Mouse (Mus musculus) neural tube, embryonic 11.5 days (tissue): ENCODE measurements around the gene Gstp1. TPM values are rescaled to one million over a fixed set of nuclear protein-coding genes. Genes with fewer than 3 reads are reported as not detected.

Experiments
- ATAC-seq: fragments of 200-750 bp; cut with Nextera tagmentation; 2 replicates; pipeline ENCODE4 v1.8.0; 2017; ENCODE audit warnings: moderate number of reproducible peaks, mild to moderate bottlenecking, moderate TSS enrichment, moderate library complexity; ENCODE audit not compliant: insufficient read depth, low FRiP score, low TSS enrichment
- DNase-seq: peaks from one replicate; pipeline ENCODE4 v3.0.0-alpha.2; 2015; ENCODE audit warnings: low spot score
- H3K27ac ChIP-seq: fragments of 300-500 bp; sonication (generic); 2 replicates; pipeline ENCODE4 v1.5.1; 2014; ENCODE audit warnings: low read depth, mild to moderate bottlenecking, low read length
- H3K27me3 ChIP-seq: fragments of 300-500 bp; sonication (generic); 2 replicates; pipeline ENCODE4 v1.6.1; 2014; ENCODE audit warnings: mild to moderate bottlenecking, low read length, mixed read lengths; ENCODE audit not compliant: control insufficient read depth, insufficient read depth
- H3K36me3 ChIP-seq: fragments of 300-500 bp; sonication (generic); 2 replicates; pipeline ENCODE4 v1.6.1; 2014; ENCODE audit warnings: mild to moderate bottlenecking, low read length, moderate library complexity, mixed read lengths; ENCODE audit not compliant: control insufficient read depth, insufficient read depth
- H3K4me1 ChIP-seq: fragments of 300-500 bp; sonication (generic); 2 replicates; pipeline ENCODE4 v1.6.1; 2014; ENCODE audit warnings: low read length, mixed read lengths; ENCODE audit not compliant: control insufficient read depth, insufficient read depth
- H3K4me2 ChIP-seq: fragments of 300-500 bp; sonication (generic); 2 replicates; pipeline ENCODE4 v1.6.1; 2014; ENCODE audit warnings: low read depth, mild to moderate bottlenecking, moderate library complexity
- H3K4me3 ChIP-seq: fragments of 300-500 bp; sonication (generic); 2 replicates; pipeline ENCODE4 v1.5.1; 2014; ENCODE audit warnings: low read depth, low read length
- H3K9ac ChIP-seq: fragments of 300-500 bp; sonication (generic); 2 replicates; pipeline ENCODE4 v1.6.1; 2014; ENCODE audit warnings: mild to moderate bottlenecking, low read length
- H3K9me3 ChIP-seq: fragments of 300-500 bp; sonication (generic); 2 replicates; pipeline ENCODE4 v1.6.1; 2016; ENCODE audit warnings: low read length; ENCODE audit not compliant: control insufficient read depth
- WGBS: fragments of 180-500 bp; shearing (Covaris S2); extraction: QIAGEN DNeasy Blood & Tissue Kit; methylation state at CpG from one replicate; pipeline ENCODE4 v1.1.7; 2014; 5-methylcytosine and 5-hydroxymethylcytosine counted together
- polyA plus RNA-seq: library from polyadenylated mRNA; unstranded; fragments of >200 nt; fragmentation: Nextera tagmentation; extraction: Ambion mirVana; gene quantifications from 2 replicates; pipeline ENCODE4 v1.2.1, GENCODE M21; 2014

The Gstp1 gene
- polyA plus RNA-seq, result 361 TPM in 2 replicates

DNA sequence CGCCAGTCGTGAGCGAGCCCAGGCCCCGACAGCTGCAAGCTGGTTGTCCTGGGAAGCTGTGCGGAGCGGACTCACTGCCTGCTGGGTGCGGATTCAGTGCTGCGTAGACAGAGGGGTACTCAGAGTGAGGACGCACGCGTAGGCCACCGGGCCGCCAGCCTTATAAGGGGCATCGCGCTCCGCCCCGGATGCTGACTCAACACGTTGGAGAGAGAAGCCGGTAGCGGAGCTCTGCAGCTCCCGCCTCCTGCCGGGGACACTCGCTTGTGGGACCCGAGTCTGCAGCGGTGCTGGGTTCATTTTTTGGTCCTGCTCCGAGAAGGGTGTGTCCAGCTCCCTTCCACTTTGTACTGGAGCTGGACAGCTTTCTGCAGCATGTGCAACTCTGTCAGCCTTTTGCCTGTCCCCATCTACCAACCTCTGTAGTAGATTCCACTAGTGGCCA lies at the start of gene Gstp1:
TSS of gene Gstp1 (minus strand) at position 198 of the 445 bp plus-strand sequence.
- ATAC-seq (peak; percentile 61), DNase-seq (peak; percentile 84)
- Histone ChIP-seq H3K9ac (peak within 1 kb of the TSS; percentile 74), H3K4me3 (peak within 1 kb of the TSS; percentile 51), H3K36me3 (no peaks in the 10 kb centered on the region), H3K4me1 (no peaks in the 10 kb centered on the region), H3K27ac (peak within 1 kb of the TSS; percentile 1; the same call in 1 of the 2 replicates), H3K27me3 (no peaks in the 10 kb centered on the region), H3K9me3 (no peaks in the 10 kb centered on the region), H3K4me2 (peak within 1 kb of the TSS; percentile 57)
- WGBS, result under 1% methylated on average over 26 of the region's 26 CpGs

DNA sequence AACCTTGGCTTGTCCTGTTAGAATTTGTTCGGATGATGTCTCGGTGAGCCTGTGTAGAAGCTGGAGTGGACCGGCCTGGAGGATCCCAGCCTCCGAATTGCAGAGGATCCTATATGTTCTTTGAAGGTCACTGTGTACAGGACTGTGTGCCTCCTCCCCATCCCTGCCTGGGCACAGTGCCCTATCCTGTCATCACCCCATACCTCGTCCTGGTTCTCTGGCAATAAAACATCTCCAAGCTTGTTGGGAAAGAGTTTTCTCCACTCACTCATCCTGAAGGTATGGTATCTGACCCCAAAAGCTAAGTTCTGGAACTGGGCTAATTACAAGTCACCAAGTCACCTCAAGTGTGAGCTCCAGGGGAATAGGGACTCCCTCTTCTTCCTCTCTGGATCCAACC lies 49.3 kb upstream of the Gstp1 start:
- 88% methylated on average over 5 of the region's 5 CpGs for WGBS
- no peaks in the 10 kb centered on the region for H3K9me3 ChIP-seq
- H3K36me3 ChIP-seq, result no peaks in the 10 kb centered on the region
- ATAC-seq (no peak), DNase-seq (no peak)
- H3K27me3 ChIP-seq, result no peaks in the 10 kb centered on the region
- no peak overlapping the region for H3K9ac ChIP-seq
- H3K4me1 ChIP-seq, result no peaks in the 10 kb centered on the region
- no peak overlapping the region for H3K4me2 ChIP-seq
- no peak overlapping the region for H3K27ac ChIP-seq
- H3K4me3 ChIP-seq, result no peak overlapping the region

DNA sequence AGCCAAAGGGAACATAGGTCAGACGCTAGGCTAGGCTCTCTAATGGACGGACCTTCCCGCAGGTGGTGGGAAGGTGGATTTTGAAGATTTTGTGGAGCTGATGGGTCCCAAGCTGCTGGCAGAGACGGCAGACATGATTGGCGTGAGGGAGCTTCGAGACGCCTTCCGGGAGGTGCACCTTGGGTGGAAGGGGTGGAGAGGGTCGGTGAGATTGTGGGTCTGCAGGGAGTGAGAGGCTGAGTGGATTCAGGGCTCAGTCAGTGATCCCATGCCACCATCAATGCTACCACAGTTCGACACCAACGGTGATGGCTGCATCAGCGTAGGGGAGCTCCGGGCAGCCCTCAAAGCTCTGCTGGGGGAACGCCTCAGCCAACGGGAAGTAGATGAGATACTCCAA lies 48.4 kb upstream of the Gstp1 start:
- no peak overlapping the region for H3K27ac ChIP-seq
- no peak for DNase-seq
- no peak for ATAC-seq

DNA sequence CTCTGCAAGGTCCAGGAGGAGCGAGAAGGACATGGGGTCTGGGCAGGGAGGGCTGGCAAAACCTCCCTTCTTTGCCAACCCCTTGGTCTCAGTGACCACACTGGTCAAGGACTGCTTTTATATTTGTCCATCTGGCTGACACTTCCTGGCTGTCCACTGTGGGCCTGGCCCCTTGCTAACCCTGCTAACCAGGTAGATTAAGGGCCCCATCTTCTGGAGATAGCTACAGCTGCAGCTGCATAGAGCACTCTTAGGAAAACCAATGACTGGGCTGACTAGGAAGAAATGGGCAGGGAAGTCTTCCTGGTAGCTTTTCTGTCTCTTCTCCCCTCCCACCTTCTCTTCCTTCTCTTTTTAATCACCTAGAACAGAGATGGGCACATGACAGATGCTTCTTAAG lies 47.2 kb upstream of the Gstp1 start:
- H3K9ac ChIP-seq, result no peak overlapping the region
- H3K27ac ChIP-seq, result no peak overlapping the region
- ATAC-seq, result no peak
- no peaks in the 10 kb centered on the region for H3K36me3 ChIP-seq
- WGBS, result 77% methylated on average over 1 of the region's 1 CpGs
- H3K4me3 ChIP-seq, result no peak overlapping the region
- no peak overlapping the region for H3K4me2 ChIP-seq
- H3K27me3 ChIP-seq, result no peaks in the 10 kb centered on the region
- no peaks in the 10 kb centered on the region for H3K4me1 ChIP-seq
- DNase-seq, result no peak
- no peaks in the 10 kb centered on the region for H3K9me3 ChIP-seq

More for the DNA sequence above, 48.4 kb upstream of the Gstp1 start:
- WGBS, result 93% methylated on average over 15 of the region's 15 CpGs
- Histone ChIP-seq H3K36me3 (no peaks in the 10 kb centered on the region), H3K9ac (no peak overlapping the region), H3K9me3 (no peaks in the 10 kb centered on the region), H3K4me3 (no peak overlapping the region), H3K4me1 (no peaks in the 10 kb centered on the region), H3K4me2 (no peak overlapping the region), H3K27me3 (no peaks in the 10 kb centered on the region)

DNA sequence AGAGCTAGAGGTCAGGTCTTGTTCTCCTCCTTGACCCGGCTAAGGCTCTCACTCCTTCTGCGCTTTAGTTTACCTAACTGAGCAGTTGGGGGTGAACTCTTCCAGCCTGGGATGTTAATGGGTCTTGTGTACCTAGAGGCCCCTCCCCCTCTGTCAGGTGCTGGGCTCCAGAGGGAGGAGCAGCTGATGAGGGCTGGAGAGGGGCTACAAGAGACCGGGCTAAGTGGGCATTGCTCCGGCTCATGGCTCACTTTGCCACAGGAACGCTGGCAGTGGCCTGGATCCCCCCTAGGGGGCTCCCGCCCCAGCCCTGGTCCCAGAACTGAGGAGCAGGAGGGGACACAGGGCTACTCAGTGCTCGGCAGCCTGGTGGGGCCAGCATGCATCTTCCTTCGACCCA lies 46.0 kb upstream of the Gstp1 start:
- H3K4me1 ChIP-seq, result no peaks in the 10 kb centered on the region
- H3K36me3 ChIP-seq, result no peaks in the 10 kb centered on the region
- ATAC-seq (no peak), DNase-seq (no peak)
- no peaks in the 10 kb centered on the region for H3K9me3 ChIP-seq
- H3K9ac ChIP-seq, result no peak overlapping the region
- no peak overlapping the region for H3K4me2 ChIP-seq
- no peak overlapping the region for H3K27ac ChIP-seq
- H3K27me3 ChIP-seq, result no peaks in the 10 kb centered on the region
- WGBS, result 38% methylated on average over 8 of the region's 8 CpGs
- no peak overlapping the region for H3K4me3 ChIP-seq

DNA sequence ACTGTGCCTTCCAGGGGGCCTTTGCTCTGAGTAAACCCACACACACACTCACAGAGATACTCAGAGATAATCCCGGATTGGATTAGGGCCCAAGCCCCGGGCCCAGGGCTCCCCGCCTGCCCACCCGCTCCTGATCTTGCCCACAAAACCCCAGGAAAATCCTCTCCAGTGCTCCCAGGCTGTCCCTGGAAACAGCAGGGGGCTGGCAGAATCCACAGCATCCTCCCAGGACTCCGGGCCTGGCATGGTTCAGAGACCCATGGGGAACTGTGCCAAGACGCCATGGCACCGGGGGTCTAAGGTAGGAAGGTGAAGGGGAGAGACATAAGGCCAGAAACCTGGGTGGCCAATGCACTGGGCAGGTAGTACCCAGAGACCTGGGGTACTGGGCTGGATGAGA lies 45.5 kb upstream of the Gstp1 start:
- Histone ChIP-seq H3K27ac (no peak overlapping the region), H3K9ac (no peak overlapping the region), H3K4me1 (no peaks in the 10 kb centered on the region), H3K4me2 (no peak overlapping the region), H3K27me3 (no peaks in the 10 kb centered on the region), H3K4me3 (no peak overlapping the region), H3K36me3 (no peaks in the 10 kb centered on the region), H3K9me3 (no peaks in the 10 kb centered on the region)
- WGBS, result 83% methylated on average over 7 of the region's 7 CpGs
- no peak for ATAC-seq
- DNase-seq, result no peak

DNA sequence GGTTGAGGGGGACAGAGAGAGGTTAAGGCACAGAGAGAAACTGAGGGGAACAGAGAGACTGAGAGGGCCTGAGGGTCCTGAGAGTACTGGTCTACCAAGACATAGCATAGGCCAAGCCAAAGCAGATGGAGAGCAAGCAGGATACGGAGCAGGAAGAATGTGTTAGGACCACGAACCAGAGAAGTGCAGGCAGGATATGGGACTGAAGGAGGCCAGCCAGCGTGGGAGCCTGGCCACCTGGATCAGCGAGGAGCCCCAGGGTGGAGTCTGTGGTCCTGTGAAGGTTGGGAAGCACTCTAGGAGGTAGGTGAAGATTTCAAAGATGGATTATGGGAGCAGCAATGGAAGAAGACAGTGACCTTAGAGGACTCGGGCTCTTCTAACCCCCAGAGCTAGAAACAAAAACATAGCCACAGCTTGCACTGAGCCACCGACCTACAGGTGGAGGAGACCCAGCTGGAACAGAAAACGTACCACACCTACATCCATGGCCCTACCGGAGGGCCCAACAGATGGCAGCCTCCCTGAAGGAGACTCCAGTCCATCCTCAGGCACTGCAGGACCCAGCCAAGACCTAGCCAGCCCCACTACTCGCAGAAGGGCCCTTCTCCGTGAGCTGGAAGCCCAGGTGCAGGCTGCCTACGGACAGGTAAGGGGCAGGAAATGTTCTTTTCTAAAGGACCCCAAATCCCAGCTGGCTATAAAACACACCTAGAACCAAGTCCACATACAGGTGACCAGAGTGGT lies 44.6 kb upstream of the Gstp1 start:
- H3K27ac ChIP-seq, result no peak overlapping the region
- 84% methylated on average over 11 of the region's 11 CpGs for WGBS

DNA sequence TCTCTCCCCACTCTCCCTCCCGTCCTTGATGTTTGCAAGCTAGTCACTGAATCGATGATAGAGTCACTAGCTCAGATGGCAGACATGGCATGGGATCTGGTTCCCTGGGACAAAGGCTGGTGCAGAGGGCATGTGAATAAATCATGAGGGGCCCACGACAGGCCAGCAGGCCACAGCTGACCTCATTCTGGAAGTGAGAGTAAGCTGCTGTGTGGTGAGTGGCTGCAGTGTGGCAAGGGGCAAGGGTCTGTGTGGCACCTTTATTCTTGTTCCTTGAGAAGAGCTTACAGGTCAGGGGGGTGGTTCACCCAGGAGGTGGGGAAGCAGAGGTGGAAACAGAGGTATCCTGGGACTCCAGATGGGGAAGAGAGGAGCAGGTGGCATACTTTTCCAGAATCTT lies 43.6 kb upstream of the Gstp1 start, which contains the start of gene Cabp2:
TSS of gene Cabp2 (plus strand) at position 185 of the 400 bp plus-strand sequence.
- WGBS, result 61% methylated on average over 3 of the region's 3 CpGs
- no peak for ATAC-seq
- H3K4me3 ChIP-seq, result no peak within 1 kb of the TSS

More for the DNA sequence above, 44.6 kb upstream of the Gstp1 start:
- no peaks in the 10 kb centered on the region for H3K36me3 ChIP-seq
- no peak overlapping the region for H3K9ac ChIP-seq
- ATAC-seq (no peak), DNase-seq (no peak)
- no peaks in the 10 kb centered on the region for H3K9me3 ChIP-seq
- H3K4me2 ChIP-seq, result no peak overlapping the region
- H3K27me3 ChIP-seq, result no peaks in the 10 kb centered on the region
- no peak overlapping the region for H3K4me3 ChIP-seq
- no peaks in the 10 kb centered on the region for H3K4me1 ChIP-seq

DNA sequence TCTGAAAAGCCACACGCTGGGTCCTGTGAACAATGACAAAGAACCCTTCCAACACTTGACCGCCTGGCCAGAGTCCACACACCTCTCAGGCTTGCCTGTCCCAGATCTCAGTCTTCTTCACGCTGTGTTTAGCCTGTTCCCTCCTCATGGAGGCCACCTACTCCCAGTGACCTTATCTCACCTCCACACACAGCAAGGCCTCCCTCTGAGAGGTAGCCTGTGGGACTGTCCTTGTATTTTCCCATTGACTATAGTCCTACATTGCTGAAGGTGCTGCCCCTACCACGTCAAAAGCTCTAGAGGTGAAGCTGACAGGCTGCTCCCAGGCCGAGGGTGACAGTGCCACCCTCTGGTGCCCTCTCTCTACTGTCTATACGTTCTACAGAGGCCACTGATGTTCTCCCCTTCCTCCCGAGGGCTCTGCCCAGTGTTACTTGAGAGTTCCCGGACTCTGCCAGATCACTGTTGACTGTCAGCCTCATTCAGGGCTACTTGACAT lies 42.8 kb upstream of the Gstp1 start:
- Histone ChIP-seq H3K4me1 (no peaks in the 10 kb centered on the region), H3K36me3 (no peaks in the 10 kb centered on the region)
- 69% methylated on average over 8 of the region's 8 CpGs for WGBS

More for the DNA sequence above, 43.6 kb upstream of the Gstp1 start, which contains the start of gene Cabp2:
- no peaks in the 10 kb centered on the region for H3K27me3 ChIP-seq
- no peaks in the 10 kb centered on the region for H3K9me3 ChIP-seq
- no peak for DNase-seq
- no peak within 1 kb of the TSS for H3K4me2 ChIP-seq
- no peaks in the 10 kb centered on the region for H3K36me3 ChIP-seq
- H3K4me1 ChIP-seq, result no peaks in the 10 kb centered on the region
- H3K27ac ChIP-seq, result no peak within 1 kb of the TSS
- H3K9ac ChIP-seq, result no peak within 1 kb of the TSS

More for the DNA sequence above, 42.8 kb upstream of the Gstp1 start:
- ATAC-seq (no peak), DNase-seq (no peak)
- Histone ChIP-seq H3K27me3 (no peaks in the 10 kb centered on the region), H3K9ac (no peak overlapping the region), H3K4me2 (no peak overlapping the region), H3K9me3 (no peaks in the 10 kb centered on the region), H3K27ac (no peak overlapping the region), H3K4me3 (no peak overlapping the region)
